Mouse (Mus musculus) kidney, adult 18-20 months (tissue): ENCODE results near the gene Hist1h2bc.
"Not testable (repeated sequence)": the region's sequence is repeated elsewhere in the genome, so short reads cannot be mapped to it uniquely, and the experiment has no call there.

ENCODE experiments used
- DNase-seq: peaks from one replicate; pipeline ENCODE4 v3.0.0; 2021

The Hist1h2bc gene

DNA sequence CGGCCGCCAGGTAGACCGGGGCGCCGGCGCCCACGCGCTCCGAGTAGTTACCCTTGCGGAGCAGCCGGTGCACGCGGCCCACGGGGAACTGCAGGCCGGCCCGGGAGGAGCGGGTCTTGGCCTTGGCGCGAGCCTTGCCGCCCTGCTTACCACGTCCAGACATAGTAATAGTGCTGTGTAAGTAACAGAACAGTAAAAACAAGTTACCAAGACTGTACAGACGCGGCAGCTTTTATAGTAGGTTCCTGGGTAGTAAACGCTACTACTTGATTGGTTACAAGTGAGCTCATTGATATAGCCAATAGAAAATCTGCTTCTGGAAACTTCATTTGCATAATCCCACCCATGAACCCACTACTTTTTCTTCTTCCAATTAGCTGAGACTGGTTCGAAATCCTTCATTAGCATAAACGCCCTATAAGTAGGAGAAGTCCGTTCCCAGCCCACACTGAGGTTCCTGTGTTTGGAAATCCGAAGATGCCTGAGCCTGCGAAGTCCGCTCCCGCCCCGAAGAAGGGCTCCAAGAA lies at the start of gene Hist1h2bc, which contains the start of gene Hist1h2ac:
Gene Hist1h2bc, plus strand, starts transcription at position 445 of the 527 bp plus-strand sequence.
Gene Hist1h2ac, minus strand, starts transcription at position 194 of the 527 bp plus-strand sequence.
- peak; percentile 84 for DNase-seq

- no peak for DNase-seq
These were observed 24.2 kb upstream of the Hist1h2bc start for GRCm38 (mm10) chr13:23659636-23660366.

- no peak for DNase-seq
These were observed 21.5 kb upstream of the Hist1h2bc start for GRCm38 (mm10) chr13:23662536-23662935.

DNA sequence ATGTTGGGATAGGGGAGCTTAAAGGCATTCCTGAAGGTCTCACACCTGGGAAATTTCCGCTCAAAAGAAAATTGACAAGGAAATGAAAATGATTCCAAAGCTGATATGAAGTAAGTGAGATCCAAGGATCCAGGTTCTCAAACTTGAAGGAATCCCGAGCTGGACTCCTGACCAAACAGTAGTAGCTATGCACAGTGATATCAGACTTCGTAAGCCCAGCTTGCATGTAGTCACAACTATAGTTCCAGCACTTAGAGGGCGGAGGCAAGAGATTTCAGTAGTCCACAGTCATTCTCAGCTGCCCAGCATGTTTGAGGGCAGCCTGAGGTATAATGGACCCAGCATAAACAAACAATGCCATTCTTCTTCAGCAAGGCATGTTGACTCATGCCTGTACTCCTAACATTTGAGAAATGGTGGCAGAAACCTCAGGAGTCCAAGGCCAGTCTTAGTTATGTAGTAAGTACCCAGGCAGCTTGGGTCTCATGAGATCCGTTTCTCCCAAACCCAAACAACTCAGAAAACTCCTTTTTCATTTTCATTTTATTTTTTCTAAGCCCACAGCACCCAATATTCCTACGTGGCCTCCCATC lies 1.9 kb upstream of the Hist1h2bc start:
- DNase-seq, result no peak

GRCm38 (mm10) chr13:23682623-23682946 lies 1.4 kb upstream of the Hist1h2bc start:
- DNase-seq, result no peak

DNA sequence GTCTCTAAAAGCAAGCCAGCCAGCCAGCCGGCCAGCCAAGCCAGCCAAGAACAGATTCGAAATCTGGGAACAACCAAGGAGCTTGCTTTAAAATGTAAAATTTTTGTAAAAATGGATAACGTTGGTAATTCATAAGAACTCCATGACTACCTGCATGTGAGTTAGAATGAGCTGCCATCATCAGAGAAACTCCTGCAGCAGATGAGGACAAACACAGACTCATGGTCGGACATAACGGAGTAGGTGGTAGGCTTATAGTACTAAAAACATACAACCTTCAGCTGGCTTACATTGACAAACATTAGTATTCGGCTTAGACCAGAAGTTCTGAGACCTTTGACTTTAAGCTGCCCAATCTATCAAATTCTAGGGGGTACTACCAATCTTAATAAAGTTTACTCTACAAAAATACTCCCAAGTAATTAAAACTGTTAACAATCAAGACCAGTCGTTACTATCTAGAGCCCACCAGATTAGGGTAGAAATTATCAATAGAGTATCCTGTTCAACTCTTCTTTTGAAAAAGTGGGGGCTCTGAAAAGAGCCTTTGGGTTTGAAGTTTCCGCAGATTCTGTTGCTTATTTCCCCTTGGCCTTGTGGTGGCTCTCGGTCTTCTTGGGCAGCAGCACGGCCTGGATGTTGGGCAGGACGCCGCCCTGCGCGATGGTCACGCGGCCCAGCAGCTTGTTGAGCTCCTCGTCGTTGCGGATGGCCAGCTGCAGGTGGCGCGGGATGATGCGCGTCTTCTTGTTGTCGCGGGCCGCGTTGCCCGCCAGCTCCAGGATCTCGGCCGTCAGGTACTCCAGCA lies 848 bp upstream of the Hist1h2bc start:
- not testable (repeated sequence) for DNase-seq

DNA sequence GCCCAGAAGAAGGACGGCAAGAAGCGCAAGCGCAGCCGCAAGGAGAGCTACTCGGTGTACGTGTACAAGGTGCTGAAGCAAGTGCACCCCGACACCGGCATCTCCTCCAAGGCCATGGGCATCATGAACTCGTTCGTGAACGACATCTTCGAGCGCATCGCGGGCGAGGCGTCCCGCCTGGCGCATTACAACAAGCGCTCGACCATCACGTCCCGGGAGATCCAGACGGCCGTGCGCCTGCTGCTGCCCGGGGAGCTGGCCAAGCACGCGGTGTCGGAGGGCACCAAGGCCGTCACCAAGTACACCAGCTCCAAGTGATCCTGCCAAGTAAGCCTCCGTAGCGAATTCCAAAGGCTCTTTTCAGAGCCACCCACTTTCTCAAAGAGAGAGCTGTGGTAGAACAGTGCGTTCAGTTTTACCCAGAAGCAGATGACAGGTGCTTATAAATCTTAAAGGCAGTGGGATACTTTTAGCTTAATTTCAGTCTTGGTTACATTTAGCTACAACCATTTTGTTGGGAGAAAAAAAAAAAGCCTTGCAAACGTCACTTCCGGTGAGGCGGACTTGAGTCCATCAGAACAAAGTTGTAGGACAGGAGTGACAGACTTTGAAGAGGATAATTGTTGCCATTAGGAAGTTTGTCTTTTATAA lies 421 bp downstream of the Hist1h2bc start:
- DNase-seq, result peak; percentile 39

DNA sequence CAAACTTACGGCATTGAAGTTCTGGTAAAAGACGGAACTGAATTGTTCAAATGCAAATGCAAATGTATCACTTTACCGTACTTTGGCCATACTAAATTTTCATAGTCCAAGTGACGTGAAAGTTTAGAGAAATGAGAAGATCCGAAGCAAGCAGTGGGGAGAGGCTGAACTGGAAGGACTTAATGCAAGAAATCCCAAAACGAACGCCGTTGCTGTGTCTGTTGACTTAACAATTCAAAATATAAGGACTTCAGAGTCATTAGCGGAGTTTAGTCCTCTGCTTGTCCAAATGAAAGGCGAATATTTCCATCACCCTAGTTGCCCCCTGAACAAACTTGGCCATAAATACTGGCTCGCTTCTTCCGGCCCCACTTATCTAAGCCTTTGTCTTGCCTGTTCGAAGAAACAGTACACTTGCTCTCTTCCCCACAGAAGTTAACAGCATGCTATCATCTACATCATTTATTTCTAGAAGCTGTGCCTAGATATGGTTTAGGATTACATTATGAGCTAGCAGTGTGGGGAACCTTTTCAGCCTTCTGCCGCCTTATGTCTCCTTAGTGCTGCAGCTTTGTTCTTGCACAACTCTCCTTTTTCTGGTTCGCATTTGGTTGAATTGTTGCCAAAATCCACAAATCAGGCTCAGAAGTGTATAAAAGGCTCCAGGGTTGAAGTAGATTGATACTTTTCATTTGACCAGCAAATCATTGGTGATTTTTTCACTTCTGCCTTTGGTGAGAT lies 1.3 kb downstream of the Hist1h2bc start:
- peak; percentile 18 for DNase-seq

- DNase-seq, result no peak
These were observed 2.0 kb downstream of the Hist1h2bc start for GRCm38 (mm10) chr13:23685966-23686365.

GRCm38 (mm10) chr13:23687181-23687580 lies 3.2 kb downstream of the Hist1h2bc start:
- no peak for DNase-seq

DNA sequence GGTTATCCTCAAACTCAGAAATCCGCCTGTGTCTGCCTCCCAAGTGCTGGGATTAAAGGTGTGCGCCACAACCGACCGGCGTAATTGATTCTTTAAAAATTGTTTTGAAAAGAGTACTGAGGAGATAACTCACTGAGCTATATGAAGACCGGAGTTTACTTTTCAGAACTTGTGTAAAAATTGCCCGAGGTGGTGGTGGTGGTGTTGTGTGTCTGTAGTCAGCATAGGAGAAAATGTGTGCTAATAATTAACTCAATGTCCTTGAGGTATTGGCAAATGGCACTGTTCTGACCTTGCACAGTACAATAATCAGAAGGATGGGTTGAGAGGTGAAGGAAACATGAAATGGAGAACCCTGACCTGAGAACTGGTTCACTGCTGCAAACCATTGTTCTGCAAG lies 3.9 kb downstream of the Hist1h2bc start:
- peak; percentile 21 for DNase-seq

DNA sequence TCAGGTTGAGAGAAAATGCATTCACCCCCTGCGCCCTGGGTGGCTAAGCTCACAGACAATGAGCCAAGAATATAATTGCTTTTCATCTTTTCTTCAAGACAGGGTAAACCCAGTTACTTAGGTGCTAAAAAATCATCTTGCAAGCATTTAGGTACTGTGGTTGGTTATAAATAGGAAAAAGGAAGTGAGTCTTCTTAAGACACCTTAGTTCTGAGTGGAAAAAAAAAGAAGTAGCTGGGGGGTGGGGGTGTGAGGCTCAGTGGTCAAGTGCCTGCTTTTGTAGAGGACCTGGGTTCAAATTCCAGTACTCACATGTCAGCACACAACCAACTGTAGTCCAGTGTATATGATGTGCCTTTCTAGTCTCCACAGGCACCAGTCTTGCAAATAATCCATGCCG lies 5.0 kb downstream of the Hist1h2bc start:
- DNase-seq, result no peak

GRCm38 (mm10) chr13:23689459-23689858 lies 5.5 kb downstream of the Hist1h2bc start:
- DNase-seq, result no peak

DNA sequence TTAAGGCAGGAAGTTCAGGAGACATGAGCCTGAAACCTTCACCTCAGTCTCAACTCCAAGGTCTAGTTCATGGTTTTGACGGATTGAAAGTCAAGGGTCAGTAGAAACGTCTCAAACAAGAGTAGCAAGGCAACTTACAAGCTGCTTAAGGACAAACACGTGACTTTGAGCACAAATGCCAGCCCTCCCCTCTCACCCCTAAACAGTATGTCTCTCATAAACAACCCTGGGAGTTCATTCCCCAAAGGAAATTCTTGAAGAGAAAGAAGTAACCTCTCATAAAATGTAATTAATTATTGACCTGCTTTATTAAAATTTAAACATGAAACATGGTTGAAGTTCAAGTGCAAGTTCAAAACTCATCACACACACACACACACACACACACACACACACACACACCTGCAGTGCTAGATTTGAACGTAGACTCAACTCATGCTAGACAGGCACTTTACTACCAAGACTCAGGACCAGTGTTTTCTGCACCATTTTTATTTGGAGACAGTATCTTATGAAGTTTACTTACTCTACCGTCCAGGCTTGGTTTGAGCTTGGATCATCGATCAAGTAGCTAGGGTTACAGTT lies 9.9 kb downstream of the Hist1h2bc start:
- peak; percentile 43 for DNase-seq

- no peak for DNase-seq
These were observed 11.0 kb downstream of the Hist1h2bc start for GRCm38 (mm10) chr13:23694956-23695355.

DNA sequence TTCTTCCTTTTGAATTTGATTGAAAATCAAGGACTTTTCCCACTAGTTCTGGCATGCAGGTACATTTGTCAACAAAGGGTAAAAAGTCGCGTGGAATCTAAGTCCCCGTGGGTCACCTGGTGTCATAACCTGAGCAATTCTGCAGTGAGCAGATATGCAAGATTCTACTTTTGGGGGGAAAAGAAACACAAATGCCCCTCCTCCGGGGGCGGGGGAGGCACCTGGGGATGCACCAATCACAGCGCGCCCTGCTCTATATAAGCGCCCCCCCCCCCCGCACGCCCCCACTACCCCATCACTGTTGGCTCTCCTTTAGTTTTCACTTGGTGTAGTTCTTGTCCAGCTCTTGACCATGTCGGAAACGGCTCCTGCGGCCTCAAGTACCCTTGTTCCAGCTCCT lies 11.5 kb downstream of the Hist1h2bc start, which contains the start of gene Hist1h1t:
Gene Hist1h1t, plus strand, starts transcription at position 301 of the 400 bp plus-strand sequence.
- no peak for DNase-seq

DNA sequence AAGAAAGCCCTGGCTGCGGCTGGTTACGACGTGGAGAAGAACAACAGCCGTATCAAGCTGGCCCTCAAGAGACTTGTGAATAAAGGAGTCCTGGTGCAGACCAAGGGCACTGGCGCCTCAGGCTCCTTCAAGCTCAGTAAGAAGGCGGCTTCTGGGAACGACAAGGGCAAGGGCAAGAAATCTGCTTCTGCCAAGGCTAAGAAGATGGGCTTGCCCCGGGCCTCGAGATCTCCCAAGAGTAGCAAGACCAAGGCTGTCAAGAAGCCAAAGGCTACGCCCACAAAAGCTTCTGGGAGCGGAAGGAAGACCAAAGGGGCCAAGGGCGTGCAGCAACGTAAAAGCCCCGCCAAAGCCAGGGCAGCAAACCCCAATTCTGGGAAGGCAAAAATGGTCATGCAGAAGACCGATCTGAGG lies 12.1 kb downstream of the Hist1h2bc start:
- DNase-seq, result no peak

DNA sequence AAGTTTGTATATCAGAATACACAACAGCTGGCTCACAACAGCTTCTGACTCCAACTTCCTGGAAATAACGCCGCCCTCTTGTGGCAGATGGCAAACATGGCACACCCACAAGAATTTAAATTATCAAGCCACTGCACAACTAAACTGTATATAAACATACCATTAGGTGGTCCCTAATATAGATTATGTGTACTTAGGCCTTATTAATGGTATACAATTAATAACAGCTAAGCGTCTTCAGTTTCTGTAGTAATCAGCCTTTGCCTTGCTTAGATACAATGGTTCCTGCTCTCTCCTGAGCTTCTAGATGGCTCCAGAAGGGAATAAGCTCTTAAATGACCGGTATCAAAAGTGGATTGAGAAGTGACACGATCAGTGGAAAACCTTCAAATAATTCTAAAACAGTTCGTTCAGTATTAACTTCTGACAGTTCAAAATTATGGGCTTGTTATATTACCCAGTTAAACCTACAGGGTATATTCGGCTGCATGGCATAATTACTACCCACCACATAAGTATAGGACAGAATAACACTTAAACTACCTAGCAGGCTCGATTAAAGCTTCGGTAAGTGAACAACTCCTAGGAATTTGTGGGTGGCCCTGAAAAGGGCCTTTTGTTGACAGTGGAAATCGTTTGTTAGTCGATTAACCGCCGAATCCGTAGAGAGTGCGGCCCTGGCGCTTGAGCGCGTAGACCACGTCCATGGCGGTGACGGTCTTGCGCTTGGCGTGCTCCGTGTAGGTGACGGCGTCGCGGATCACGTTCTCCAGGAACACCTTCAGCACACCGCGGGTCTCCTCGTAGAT lies 13.7 kb downstream of the Hist1h2bc start:
- peak; percentile 34 for DNase-seq

DNA sequence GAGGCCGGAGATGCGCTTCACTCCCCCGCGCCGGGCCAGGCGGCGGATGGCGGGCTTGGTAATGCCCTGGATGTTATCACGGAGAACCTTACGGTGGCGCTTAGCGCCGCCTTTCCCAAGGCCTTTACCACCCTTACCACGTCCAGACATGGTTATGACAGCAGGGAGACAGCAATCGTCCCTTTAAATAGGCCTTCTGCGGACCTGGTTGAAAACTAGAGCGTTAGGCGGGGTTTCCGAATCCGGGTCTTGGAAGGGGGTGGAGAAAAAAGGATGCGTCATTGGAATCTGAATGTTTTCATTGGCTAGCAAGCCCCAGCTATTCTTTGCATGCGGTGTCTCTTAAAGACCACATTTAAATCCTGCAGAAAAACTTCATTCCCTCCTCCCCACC lies 14.3 kb downstream of the Hist1h2bc start, which contains the start of gene Hist1h4c:
Gene Hist1h4c, minus strand, starts transcription at position 155 of the 394 bp plus-strand sequence.
- DNase-seq, result peak; percentile 99

DNA sequence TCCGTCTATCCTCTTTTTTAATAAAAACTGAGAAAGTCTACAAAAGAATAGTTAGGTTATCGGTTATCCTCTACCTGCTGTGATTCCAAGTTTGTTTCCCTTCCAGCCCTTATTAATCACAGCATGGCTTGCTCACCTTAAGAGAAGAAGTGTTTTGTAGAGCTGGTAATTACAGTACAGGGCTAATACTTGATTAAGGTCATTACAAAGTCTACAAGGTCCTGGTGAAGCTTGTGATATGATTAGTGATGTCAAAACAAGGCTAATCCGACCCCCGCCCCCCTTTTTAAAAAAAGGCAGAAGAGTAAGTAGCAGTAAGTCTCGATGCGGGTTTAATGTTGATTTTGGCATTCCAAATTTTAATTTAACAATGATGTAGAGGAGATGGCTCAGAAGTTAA lies 15.0 kb downstream of the Hist1h2bc start:
- DNase-seq, result no peak

GRCm38 (mm10) chr13:23699767-23700166 lies 15.8 kb downstream of the Hist1h2bc start:
- DNase-seq, result no peak
